Mouse (Mus musculus) cortical plate, adult 2 months (tissue): ENCODE data around the gene Tango6.
A peak's percentile ranks its signal among the peaks of the same experiment; 100 is the strongest.

Experiments
- CTCF ChIP-seq: fragments of 200-500 bp; IDR thresholded peaks from 2 replicates; pipeline ENCODE4 v1.5.1; 2011; ENCODE audit warnings: mild to moderate bottlenecking, control low read depth, low read length; ENCODE audit not compliant: insufficient read depth; ENCODE audit errors: extremely low read depth
- POLR2A ChIP-seq: fragments of 200-500 bp; IDR thresholded peaks from 2 replicates; pipeline ENCODE4 v1.6.1; 2011; ENCODE audit warnings: mild to moderate bottlenecking, low read length, control low read depth; ENCODE audit not compliant: insufficient read depth; ENCODE audit errors: extremely low read depth

DNA sequence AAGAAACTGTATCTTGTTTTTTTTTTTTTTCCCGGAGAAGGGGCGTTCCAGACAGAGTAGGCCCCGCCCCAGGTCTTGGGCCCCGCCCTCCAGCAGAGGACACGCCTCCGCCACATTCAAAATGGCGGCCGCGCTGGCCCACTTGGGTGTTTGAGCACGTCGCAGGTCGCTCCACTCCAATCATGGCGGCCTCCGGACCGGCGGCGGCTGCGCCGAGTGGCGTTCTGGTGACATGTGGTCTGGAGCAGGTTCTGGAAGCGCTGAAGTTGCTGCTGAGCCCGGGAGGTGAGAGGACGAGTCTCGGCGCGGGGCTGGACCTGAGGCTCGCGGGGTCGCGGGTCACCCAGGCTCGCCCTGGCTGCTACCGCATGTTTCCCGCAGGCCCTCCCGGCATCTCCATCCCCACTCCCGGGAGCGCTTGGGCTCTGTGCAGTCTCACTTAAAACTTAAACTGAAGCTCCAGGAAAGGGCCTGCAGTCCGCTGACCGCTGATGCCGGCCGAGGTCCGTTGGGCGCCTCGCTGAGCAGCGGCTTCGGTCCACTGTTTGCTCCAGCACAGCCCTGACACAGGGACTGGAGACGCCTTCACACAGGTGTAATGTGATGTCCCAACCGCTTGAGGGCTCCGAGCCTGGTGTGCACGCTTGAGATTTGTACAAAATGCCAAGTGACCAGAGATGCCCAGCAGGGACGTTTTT lies at the start of gene Tango6:
- TF ChIP-seq CTCF (peak; percentile 67), POLR2A (peak; percentile 65)
